In the genomic region with DNA sequence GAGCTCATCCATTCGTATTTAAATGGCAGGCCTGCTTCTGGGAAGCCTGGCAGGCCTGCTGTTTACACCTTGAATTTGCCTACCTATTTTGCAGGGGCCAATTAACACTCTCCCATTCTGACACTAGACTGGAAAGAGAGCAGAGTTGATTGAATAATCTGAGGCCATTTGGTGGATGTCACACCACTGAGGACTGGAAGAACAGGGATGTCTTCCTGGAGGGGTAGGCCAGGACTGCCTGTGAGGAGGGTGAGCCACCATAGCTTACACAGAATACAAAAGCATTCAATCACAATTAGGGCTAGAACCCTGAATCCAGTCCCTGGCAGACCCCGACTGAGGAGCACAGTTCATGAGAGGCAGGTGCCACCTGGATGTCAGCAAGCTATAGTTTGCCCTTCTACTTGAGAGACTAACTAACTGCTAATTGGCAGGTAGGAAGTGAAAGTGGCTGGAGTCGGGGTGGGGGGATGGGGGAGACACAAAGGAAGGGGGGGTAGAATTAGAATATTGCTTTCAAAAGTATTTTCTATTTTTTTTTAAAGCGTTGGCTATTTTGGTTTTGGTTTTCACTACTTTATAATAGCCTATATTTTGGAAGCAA, we compare ENCODE assay signal across 18 mouse cellular contexts. TPM values are rescaled to one million over a fixed set of nuclear protein-coding genes. Genes with fewer than 3 reads are reported as not detected.
"Had no signal": no experiment of that assay in that cellular context is flagged by ENCODE, and none has a peak within 500 bp of the region (broad histone marks: within the 10 kb centered on the region; RNA-seq: fewer than 3 reads in every experiment).

No protein-coding gene starts in this region.

- H3K4me1 ChIP-seq: megakaryocyte, embryonic 14.5 days; neural tube, embryonic 12.5 days; stomach, embryonic 15.5 days had no signal

- H3K9me3 ChIP-seq: midbrain, embryonic 12.5 days; midbrain, embryonic 15.5 days; neural tube, embryonic 12.5 days; stomach, embryonic 15.5 days had no signal

- DNase-seq: lung, adult 18-20 months; lung, embryonic 14.5 days; lung, postnatal 10 days; right cerebral cortex, postnatal 14 days; thymus, adult 18-20 months; thymus, postnatal 14 days; thymus, postnatal 36 days had no signal

- H3K4me2 ChIP-seq: lung, embryonic 14.5 days; midbrain, embryonic 12.5 days; midbrain, embryonic 15.5 days; neural tube, embryonic 12.5 days; stomach, embryonic 15.5 days had no signal

- H3K36me3 ChIP-seq: midbrain, embryonic 12.5 days; midbrain, embryonic 15.5 days; neural tube, embryonic 12.5 days; stomach, embryonic 15.5 days had no signal

- H3K9ac ChIP-seq: lung, embryonic 14.5 days; midbrain, embryonic 12.5 days; midbrain, embryonic 15.5 days; neural tube, embryonic 12.5 days; stomach, embryonic 15.5 days had no signal

- H3K4me3 ChIP-seq: megakaryocyte, embryonic 14.5 days; midbrain, embryonic 12.5 days; midbrain, embryonic 15.5 days; neural tube, embryonic 12.5 days; stomach, embryonic 15.5 days had no signal

- ATAC-seq: midbrain, embryonic 15.5 days had no signal

- H3K27me3 ChIP-seq: megakaryocyte, embryonic 14.5 days; midbrain, embryonic 12.5 days; midbrain, embryonic 15.5 days; neural tube, embryonic 12.5 days; stomach, embryonic 15.5 days had no signal

- H3K27ac ChIP-seq: macrophage; midbrain, embryonic 12.5 days; midbrain, embryonic 15.5 days; neural tube, embryonic 12.5 days; stomach, embryonic 15.5 days had no signal

RNA-seq across cellular contexts. Expression of a gene that starts 9.8 kb away (rescaled TPM):
- total RNA-seq: megakaryocyte progenitor cell, adult 5-6 weeks; midbrain, postnatal 0 days had no signal
- polyA plus RNA-seq: liver, embryonic 16.5 days; lung, embryonic 14.5 days; macrophage; midbrain, embryonic 15.5 days; spleen, adult 2 months; thymus, postnatal 0 days had no signal
